Mouse (Mus musculus): ENCODE measurements around the gene Dad1.

The Dad1 gene

DNA sequence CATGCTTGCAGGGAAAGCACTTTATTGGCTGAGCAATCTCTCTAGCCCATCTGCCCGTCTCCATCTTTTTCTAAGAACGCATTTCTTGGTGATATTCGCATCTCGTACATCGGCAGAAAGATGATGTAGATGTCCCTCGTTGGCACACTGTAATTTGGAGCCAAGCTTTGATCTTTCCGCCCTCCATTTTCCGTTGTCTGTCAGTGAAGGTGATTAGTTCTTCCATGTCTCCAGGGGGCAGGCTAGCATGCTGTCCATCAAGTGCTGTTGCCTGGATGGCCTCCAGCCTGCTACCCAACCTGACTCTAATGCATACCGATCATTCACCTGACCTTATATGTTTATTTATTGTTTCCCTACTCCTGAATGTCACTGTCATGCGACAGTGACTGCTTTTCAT is 50.1 kb downstream of the Dad1 start:
- no peak for DNase-seq

DNA sequence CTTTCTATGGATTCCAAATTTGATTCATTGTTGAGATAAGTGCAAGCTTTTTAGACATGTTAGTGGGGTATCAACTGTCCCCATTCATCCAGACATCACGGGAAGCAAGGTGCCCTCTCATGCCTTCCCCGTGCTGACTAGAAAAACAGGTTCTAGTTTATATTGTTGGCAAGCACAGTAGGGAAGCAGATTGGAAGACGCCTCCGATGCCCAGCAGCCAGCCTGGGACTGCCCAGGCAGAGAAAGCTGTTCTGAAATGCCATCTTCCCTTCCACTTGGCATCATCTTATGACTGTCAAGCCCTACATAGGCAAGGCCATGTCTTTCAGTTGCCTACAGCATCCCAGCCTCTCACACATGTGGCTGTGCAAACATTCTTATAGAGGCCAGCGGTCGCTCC is 50.7 kb downstream of the Dad1 start:
- DNase-seq = peak; percentile 12

DNA sequence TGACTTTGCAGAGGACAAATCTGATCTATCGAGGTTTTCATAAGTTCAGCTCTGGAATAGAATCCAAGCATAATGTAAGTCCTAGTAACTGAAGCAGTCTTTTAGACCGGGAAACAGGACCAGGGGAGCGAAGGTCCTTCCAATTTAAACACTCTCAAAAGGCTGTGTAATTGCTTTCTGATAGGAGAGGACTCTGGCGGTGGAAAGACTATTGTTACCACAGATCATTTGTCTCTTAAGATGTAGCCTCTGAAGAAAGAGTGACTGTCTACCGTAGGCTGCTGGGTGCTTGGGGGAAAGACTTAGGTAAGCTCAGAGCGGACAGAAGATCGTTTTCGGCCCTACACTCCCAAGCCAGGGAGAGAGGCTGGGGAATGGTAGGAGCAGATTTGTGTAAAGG is 53.5 kb downstream of the Dad1 start:
- no peak for DNase-seq

DNA sequence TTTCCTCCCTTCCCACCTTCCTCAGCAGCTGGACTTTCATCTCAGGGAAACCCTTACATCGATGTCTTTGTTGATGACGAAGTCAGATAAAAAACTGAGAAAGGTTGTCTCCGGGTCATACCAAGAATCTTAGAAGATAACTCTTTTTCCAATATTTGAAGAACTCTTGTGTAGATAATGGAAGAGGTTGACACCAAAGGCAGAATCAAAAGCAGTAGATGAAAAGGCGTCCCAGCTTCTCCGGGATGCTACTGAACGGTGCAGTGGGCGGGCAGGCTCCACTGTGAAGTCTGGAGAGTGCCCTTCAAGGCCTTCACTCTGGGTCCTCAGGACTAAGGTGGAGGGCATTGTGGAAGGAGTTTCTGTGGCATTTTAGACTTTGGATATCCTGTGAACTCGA is 54.2 kb downstream of the Dad1 start:
- no peak for DNase-seq

DNA sequence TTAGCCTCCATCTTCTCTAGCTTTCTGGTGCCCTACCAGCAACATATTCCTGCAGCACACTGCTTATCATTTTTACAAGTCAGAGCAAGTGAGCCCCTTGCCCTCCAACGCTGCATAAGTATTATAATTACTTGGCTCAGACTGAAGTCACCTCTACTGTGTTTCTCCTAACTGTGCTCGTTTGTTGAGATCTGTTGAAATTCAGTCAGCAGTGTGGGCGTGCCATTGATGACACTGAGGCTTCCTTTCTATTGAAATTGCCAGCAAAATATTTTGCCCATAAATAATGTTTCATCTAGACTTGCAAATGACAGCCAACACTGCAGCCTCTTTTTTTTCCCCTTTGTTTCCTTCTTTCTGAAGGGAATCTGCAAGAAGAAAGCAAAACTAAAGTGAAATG is 56.2 kb downstream of the Dad1 start:
- peak; percentile 10 for DNase-seq

DNA sequence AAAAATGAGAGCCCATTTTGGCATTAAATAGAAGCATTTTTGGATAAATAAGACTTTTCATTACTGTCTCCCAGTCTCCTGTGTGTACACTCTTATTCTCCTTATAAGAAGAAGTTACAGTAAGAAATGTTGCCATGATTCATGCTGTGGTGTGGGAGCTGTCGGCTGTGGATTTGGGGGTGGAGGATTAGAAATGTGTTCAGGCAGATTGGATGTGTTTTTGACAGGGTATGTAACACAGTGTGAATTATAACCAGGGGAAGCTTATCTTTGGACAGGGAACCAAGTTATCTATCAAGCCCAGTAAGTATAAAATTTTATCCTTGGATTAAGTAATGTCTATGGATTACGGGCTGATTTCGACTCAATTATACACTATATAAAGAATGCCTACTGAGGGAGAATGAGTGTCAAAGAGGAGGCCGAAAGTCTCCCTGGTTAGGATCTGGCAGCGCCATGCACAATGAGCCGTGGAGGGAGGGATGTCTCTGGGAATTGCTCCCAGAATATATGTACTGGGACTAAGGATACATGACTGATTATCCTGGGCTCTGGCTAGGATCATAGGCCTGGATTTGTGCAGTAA is 58.0 kb downstream of the Dad1 start:
- peak; percentile 32 for DNase-seq

DNA sequence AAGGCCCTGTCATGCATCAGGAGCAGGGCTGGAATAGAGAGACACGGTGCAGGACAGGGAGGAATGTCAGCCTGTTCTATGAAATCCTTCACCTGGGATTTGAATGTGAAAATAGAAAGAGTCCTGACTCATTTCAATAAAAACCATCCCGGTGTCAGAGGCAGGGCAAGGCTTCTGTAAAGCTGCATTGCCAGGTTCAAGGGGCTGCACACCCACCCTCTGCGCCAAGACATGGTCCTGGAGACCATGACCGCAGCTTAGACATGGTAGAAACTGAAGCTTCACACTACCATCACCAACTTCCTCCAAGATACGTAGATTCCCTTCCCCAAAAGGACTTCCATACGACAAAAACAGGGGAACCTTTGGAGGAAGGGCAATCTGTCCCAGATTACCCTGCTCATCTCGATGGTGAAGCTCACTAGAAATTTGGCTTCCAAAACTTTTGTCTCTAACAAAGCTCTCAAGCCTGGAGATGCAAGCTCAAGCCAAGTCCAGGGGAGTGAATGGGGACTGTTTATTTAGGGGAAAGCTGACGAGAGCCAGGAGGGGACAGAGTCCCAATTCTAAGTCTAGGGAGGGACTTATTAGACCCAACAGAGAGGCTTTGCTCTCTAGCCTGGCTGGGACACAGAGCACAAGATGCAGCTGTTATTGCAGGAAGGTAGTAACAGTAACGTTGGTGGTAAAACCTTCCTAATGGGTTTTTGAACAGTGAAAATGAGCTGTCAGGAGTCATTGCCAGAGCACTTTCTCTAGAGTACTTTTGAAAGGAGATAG is 60.4 kb downstream of the Dad1 start:
- no peak for DNase-seq

DNA sequence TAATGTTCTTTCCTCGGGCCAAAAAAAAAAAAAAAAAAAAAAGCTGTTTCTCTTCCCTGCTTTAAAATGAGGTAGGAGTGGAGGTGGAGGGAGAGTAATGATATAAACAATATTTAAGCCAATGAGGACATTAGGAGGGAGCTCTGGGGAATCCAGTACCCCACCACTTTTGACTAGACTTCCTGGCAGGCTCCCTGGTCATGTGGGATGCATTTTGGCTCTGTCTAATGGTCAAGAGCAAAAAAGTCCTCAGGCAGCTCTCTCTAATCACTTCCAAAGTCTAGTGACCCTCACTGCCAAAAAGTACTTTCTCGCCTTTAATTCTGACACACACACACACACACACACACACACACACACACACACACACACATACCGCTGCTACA is 61.4 kb downstream of the Dad1 start:
- DNase-seq = peak; percentile 44

DNA sequence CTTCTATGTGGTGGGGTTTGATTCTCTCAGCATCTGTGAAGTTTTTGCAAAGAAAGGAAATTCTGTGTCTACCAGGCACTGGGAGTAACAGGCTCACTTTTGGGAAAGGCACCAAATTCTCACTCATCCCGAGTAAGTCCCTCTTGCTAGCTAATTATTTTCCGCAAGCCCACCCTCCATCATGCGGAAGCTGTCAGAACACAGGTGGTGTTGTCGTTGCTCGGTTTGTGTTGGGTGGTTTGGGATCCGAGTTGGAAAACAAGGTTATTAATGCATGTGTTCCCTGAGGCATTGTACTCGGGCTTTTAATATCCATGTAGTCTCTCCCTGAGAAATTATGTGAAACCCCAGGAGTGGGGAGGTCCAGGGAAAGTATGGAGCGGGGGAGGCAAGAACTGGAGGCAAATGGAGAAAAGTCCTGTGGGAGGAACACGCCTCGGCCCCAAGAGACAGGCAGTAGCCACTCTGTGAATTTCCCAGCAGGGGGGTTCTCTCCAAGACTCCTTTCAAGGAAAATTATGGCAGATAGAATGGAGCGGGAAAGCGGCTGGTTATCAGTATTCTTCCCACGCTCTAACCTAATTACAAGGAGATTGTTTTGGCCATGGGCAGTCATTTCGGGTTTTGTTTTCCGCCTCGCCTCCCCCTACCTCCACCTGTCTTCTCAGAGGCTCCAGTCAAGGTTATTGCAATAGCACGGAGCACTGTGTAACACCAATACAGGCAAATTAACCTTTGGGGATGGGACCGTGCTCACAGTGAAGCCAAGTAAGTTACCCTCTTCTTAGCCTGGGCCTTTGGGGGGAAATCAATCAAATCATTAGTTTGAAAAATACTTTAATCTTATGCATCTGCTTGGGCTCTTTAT is 62.1 kb downstream of the Dad1 start:
- DNase-seq = peak; percentile 42

DNA sequence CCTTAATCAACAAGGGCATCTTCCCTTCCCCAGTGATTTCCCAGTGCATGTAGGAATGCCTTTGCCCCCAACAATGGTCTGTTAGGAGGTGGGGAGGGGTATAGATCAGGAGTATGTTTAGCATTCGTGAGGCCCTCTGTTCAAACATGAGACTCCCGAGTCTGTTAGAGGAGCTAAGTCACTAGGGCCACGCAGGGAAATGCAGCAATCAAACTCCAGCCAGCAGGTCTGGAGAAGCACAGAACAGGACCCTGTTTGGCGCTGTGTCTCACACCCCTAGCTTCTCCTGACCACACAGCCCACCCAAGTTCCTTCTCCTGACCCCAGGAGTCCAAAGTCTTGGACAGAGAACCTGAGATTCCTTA is 62.9 kb downstream of the Dad1 start:
- DNase-seq = no peak

DNA sequence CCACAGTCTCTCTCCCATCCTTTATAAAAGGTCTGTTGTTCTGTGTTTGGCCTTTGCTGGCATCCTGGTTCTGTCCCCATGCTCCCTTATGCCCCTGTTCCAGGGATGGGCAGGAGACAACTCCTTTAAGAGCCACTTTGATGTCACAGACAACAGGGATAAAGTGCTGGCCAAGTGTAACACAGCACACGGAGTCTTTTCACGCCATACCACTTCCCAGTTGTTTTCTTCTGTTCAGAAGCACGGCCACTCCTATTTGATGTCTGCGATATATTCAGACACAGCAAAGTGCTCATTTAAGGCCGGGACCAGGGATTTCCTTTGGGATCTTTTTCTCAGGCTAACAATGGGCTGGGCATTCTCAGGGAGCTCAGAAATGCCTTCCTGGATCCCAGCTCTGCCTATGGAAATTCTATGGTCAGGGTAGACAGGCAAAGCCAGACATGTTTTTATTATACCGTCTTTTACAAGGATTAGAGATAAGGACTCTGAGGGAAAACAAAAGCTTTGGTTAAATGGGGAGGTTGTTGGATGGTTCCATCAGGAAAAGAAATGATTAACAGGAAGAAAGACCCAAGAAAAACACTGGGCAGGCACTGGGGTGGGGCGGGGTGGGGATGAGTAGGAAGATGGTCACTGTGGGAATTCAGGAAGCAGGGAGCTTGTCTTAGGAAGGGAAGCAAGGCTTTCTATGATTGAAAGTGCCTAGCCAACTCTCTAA is 63.4 kb downstream of the Dad1 start:
- no peak for DNase-seq

DNA sequence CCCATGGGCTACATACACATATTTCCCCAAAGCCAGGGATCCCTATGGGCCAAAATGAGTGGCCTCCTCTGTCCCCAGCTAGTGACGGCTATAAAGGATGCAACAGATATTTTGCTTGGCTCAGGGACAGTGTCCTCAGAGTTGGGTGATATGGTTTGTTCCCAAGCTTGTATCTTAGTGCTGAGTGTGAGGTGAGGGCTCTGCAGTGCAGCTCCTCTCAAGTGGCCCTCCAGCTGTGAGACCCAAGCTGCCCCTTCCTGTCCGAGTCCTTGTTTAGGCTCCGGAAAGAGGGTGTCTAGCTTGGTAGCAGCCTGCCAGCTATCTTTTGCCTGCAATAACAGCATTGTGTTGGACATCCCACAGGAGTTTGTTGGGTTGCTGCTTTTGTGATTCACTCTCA is 64.6 kb downstream of the Dad1 start:
- no peak for DNase-seq

DNA sequence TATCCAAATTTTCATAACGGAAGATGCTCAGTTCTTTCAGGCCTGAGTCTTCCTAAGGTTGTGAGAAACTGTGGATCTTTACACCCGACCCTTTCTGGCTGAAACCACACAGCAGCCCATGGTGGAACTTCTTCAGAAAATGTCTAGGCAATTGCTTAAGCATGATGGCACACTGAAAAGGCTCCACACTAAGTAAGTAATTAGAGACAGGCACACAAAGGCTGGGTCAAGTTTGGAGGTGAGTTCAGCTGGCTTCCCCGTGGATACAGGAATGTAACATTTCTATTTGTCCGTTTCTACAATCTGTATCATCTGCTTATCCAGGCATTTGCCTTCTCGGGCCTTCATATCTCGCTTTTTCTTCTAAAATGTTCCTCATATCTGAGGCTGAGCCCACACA is 66.7 kb downstream of the Dad1 start:
- DNase-seq = no peak

All from layer of hippocampus, adult 9-11 months (tissue).